Mouse (Mus musculus): ENCODE measurements around the gene Pbxip1.

The Pbxip1 gene

DNA sequence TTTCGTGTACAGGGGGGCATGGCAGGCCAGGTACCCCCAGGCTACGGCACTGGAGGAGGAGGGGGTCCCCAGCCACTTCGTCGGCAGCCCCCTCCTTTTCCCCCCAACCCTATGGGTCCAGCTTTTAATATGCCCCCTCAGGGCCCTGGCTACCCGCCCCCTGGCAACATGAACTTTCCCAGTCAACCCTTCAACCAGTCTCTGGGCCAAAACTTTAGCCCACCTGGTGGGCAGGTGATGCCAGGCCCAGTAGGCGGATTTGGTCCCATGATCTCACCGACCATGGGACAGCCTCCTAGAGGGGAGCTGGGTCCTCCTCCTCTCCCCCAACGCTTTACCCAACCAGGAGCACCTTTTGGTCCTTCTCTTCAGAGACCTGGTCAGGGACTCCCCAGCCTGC lies 3.9 kb upstream of the Pbxip1 start:
- no peak for DNase-seq (ENCODE audit: low read depth, low spot score)

DNA sequence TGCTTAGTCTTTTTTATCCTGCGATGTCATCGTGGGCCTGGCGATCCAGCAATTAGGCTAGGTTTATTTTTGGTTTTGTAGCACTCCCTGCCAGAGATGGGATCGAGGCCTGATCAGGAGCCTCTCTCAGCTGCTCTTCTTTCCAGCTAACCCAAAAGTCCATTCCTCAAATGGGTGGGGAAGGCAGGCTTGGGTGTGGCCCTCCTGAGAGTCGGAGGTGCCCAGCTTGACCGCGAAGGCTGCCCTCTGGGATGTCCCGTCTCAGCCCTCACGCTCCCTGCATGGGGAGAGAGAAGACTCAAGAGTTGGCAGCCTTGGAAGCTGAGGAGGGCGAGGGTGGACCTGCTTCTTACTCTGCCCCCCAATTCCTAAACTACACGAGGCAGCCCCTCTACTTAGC lies 2.0 kb upstream of the Pbxip1 start:
- no peak for DNase-seq (ENCODE audit: low read depth, low spot score)

DNA sequence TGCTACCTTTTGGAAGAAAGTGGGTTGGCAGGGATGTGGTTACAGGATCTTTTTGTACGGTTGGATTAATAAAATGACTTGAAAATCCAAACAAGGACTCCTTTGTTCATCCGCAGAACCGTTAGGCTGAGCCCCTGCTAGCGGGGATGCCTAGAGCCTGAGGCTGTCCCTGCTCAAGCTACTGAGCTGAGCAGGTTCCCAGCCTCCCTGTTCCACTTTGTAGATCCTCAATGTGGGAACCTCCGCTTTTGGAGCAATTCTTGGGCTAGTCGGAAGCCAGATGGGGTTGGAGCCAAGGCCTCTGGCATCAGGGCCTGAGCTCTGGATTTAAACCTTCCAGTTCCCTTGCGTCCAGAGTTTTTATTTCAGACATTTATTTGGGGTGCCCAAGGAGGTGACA lies 1.5 kb upstream of the Pbxip1 start:
- no peak for DNase-seq (ENCODE audit: low read depth, low spot score)

DNA sequence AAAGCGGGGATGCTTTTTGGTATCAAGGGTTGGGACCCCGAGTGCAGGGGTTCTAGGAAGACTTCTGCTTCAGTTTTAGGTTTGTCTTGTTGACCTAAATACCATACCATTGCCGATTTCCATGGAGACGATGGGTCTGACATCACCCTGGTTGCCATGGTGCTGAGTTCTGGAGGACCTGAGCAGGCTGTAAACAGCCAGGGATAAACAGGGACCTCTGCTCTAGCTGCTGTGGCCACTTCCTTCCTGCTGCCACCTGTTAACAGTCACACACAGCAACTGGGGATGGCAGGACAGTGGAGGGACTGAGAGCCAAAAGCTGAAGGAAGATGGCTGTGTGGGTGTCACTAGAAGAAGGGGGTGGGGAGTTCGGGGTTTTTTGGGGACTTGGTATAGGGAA lies 763 bp downstream of the Pbxip1 start:
- DNase-seq (ENCODE audit: low read depth, low spot score) = peak; percentile 49

DNA sequence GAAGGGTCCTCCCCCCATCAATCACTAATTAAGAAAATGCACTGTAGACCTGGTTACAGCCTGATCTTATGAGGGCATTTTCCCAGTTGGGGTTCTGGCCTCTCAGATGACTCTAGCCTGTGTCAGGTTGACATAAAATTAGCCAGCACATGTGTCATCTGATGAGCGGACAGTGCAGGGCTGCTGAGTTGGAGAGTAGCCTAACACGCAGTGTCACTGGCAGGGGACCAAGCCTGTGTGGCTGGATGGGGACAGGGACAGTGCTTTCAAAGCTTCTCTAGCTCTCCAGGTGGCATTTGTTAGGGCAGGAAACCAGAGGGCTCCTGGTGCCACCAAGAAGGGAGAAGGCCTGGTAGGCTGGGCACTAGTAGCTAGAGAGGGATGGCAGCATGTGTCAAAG lies 4.2 kb downstream of the Pbxip1 start:
- DNase-seq (ENCODE audit: low read depth, low spot score) = no peak

DNA sequence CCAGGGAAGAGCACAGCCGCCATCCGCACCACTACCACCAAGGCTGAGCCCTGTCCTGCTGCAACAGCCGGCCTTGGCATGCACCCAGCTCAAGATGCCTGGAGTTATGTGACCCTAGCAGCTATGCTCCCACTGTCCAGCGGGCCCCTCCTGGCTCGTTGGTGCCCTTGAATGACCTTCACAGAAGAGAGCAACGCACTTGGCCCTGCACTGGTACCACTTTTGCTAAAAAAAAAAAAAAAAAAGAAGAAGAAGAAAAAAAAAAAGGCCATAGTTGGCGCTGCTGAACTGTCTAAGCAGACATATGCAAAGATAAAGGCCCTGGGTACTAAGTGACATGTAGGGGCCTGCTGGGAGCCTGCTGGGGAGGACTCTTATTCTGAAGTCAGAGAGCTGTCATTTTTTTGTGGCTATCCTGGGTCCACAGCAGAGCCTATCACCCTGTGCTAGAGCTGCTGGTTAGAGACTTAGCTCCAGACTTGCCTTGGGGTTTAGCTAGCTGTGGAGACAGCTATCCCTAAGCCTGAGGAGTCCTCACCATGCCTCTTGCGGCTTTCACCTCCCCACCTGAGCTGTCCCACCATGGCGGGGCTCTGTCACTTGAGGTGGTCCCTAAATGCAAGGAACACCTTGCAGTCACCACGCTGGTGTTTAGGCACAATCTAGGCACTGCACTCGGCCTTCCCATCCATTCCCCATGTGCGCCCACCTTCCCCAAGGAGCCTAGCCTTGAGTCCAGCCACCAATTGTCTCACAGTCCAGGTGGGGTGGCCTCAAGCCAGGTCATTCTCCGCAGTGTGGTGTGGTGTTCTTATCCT lies 12.4 kb downstream of the Pbxip1 start:
- DNase-seq (ENCODE audit: low read depth, low spot score) = peak; percentile 53

DNA sequence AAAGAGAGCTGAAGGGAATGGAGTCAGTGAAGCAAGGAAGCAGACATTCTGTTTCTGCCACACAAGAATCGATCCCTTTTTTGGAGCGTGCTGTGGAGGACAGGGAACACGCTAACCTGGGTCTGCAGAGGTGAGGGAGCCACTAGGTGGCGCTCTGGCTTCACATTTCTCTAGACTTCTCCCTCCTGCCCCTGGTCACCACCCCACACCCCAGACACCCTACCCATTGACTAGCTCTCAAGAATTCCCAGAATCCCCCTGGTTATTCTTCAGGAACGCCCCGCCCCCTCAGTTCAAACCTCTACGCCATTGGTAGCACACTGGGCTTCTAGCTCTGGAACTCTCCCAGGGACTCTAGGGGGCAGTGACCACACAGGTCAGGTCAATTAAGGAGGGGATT lies 13.0 kb downstream of the Pbxip1 start:
- peak; percentile 97 for DNase-seq (ENCODE audit: low read depth, low spot score)

DNA sequence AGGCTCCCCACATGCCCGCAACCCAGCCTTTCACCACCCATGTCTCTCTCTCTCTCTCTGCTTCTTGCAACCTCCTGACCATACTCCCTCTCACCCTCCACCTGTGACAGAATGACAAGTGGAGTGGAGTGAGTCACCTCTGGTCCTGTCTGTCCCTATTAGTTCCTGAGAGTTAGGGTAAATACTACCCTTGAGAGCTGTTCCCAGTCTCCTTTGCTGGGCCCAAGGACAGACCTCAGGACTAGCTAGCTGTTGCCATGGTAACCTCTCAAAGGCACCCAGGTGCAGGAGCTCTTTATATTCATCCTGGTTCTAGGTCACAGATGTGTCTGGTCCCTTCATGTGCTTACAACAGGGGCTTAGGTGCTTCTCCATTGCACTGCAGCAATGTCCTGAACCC lies 15.4 kb downstream of the Pbxip1 start:
- DNase-seq (ENCODE audit: low read depth, low spot score) = peak; percentile 37

DNA sequence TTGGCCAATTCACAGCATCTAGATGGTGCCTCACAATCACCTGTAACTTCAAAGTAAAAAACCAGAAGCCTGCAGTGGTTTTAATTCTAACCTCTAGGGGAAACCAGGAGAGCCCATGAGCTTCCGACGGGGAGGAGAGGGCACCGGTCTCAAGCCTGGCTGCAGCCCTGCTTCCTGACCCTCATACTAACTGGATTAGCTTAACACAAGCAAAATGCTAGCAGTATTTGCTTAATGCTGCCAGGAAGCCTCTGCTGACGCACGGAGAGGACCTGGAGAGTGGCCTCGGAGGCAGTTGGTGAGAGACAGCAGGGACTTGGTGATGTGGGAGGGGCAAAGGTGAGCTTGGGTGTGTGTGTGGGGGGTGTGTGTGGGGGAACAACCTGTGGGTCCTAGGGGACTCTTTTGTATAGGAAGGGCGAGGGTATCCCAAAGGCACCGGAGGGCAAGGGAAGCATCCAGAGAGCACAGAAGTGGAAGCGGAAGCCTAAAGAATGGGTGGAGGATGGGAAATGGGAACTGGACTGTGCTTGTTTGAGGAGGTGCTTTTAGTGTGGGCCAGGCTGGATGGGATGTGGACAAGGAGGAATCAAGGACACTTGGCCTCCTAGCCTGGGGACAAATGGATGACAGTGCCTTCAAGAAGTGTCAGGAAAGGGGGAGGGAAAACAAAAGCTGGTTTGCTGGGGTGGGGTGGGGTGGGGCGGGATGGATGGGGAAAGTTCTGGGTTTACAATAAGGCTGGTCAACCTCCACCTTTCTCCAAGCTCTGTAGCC lies 18.1 kb downstream of the Pbxip1 start, which contains the start of gene Pmvk:
TSS of gene Pmvk (plus strand) at position 141 of the 777 bp plus-strand sequence.
- DNase-seq (ENCODE audit: low read depth, low spot score) = peak; percentile 84

DNA sequence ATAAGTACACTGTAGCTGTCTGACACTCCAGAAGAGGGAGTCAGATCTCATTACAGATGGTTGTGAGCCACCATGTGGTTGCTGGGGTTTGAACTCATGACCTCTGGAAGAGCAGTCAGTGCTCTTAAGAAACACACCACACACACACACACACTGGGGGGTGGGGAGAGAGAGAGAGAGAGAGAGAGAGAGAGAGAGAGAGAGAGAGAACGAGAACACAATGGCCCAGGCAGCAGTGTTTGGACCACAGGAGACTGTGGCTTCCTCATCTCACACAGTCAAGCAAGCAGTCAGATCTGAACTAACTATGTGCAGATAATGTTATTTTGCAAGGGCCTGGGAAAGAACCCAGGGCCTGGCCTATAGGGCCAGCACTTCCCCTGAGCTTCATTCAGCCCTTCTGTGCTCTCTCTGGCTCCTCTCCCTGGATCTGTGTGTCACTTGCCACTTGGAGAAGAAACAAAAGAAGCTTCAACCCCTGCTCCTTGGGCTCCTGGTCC lies 19.3 kb downstream of the Pbxip1 start:
- no peak for DNase-seq (ENCODE audit: low read depth, low spot score)

DNA sequence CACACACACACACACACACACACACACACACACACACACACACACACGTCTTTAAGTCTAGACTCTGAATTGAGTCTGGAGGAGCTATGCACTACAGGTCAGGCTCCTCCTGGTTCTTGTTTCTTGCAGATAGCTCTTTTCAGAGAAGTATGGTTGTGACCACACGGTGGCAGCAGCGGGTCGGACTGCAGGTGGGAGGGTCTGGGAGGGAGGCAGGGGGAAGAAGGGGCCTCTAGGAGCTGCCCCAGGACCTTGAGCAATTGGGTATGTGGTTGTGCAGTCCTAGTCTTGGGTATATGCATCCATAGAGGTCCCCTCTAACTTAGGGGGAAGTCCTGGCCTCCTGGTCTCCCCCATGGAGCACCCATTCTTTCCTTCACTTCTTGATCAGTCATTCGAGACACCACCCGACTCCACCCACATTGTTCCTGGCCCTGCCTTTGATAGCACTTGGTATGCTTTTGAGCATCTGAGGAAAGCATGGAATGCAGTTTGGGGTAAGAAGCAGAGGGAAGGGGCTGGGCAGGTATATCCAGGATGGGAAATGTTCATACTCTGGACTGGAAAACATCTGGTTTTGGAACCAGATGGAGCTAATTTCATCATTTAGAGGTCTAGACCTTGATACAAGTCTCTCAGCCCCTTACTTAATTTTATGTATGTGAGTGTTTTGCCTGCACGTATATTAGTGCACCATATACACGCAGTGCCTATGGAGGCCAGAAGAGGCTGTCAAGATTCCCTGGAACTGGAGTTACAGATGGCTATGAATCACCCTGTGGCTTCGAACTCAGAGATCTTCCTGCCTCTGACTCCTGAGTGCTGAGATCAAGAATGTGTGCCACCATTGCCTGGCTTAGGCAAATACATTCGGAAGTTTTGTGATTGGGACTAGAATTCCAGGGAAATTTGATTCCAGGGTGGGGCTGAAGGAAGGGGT lies 20.5 kb downstream of the Pbxip1 start:
- DNase-seq (ENCODE audit: low read depth, low spot score) = peak; percentile 92

DNA sequence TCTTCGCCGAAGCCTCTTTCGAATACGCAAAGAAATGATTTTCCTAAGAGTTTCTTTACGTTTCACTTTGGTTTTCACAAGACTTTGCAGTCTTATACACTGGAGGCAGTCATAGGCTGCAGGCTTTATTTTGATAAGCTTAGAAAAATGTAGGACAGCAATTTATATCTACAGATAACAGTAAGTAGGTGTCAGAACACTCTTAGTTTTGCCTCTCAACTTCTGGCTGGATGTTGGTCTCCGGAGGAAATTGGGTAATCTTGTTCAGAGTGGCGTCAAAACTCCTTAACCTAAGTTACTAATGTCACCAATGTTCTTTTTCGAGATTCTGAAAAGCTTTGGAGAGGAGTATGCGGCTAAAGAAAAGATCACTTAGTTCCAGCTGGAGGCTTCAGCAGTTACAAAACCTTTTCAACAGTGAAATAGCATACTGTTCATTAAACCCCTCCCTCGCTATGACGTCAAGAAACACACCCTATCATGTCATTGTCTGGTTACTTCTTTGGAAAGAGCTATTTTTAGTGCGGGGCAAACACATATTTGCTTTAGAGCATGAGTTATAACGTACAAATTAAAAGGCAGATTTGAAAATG lies 22.0 kb downstream of the Pbxip1 start:
- no peak for DNase-seq (ENCODE audit: low read depth, low spot score)

DNA sequence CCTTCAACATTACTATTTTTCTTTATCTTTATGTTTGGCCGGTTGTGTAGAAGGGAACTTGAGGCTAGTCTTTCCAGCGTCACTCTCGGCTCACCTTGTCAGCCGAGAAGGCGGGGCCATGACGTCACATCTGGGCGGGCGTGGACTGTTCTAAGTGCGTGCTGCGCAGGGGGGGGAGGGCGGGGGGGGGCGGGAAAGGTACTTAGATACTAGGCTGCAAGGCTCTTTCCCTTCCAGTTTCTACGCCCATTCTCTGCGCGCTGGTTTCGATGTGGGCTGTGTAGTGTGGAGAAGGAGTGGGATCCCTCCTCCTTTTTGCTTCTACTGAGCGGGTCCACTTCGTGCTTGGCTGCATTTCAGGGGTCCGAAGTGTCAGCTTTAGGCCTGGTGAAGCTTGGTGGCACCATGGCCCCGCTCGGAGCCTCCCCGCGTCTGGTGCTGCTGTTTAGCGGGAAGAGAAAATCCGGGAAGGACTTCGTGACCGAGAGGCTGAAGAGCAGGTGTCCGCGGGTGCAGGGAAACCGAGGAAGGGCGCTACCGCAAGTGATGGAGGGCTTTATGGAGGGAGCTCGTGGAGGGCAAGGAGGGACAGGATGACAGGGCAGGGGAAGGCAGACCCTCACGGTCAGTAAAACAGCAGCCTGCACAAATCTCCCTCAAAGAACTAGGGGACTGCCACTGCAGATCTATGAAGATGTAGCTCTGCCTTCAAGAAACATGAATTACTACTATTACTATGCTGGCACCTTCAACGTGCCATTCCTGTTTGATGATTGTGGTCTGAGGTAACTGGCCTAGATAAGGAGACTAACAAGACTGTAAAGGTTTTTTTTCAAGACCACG lies 22.7 kb downstream of the Pbxip1 start:
- DNase-seq (ENCODE audit: low read depth, low spot score) = peak; percentile 93

DNA sequence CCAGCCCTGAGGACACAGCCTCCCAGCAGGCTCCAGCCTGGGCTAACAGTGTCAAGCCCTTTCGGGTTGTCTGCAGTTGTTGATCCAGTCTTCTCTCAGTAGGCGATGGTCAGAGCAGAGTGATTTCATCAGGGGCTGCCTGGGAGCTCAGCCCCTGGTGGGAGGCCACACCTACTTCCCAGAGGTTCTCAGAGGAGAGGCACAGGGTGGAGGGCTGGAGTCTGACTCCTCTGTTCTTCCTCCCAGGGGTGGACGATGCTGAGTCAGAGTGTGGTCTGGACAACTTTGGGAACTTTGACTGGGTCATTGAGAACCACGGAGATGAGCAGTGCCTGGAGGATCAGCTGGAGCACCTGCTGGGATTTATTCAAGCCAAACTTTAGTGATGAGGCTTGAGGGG lies 31.8 kb downstream of the Pbxip1 start:
- DNase-seq (ENCODE audit: low read depth, low spot score) = peak; percentile 26

DNA sequence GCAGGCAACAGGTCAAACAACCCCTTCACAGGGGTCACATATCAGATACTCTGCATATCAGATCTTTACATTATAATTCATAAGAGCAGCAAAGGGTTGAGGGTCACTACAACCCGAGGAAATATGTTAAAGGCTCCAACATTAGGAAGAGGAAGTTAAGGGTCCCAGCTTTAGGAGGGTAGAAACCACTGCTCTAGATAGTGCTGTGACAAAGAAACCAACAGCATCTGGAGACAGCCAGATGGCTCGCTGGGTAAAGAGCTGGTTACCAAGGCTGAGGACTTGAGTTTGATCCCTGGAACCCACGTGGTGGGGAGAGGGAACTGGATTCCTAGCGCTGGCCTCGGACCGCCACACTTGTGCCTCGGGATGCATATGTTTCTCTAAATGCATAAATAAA lies 35.8 kb downstream of the Pbxip1 start:
- no peak for DNase-seq (ENCODE audit: low read depth, low spot score)

DNA sequence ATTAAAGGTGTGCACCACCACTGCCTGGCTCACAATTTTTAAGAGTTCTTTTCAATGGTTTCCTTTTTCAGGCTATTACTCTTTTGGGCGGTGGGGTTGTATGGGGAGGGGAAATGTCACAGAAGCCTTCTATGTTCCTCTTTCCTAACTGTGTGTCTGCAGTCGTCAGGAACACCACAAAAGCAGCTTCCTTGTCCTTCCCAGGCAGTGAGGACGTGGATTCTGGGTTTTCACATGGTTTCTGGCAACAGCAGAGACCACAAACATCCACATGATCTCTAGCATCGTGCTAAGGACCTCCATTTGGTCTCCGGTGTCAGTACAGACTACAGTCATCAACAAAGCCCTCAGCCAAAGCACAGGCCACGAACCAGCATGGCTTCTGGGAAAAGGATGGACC lies 37.3 kb downstream of the Pbxip1 start:
- no peak for DNase-seq (ENCODE audit: low read depth, low spot score)

DNA sequence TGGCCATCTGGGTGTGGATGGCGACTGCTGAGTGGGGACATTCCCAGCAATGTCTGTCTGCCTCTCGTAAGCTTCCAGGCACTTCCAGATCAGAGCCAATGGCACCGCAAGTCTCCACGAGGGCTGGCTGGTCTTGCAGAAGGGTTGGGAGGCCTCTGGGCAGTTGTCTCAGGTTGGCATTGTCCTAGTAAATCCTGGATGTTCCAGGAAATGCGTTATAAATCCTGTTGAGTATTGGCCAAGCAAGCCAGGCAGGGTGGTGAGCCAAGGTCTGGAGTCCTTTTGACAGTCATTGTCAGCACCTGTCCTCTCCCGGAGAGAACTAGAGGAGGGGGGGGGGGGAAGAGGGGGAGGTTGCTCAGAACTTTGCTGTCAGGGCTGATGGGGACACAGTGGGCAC lies 42.5 kb downstream of the Pbxip1 start:
- no peak for DNase-seq (ENCODE audit: low read depth, low spot score)

DNA sequence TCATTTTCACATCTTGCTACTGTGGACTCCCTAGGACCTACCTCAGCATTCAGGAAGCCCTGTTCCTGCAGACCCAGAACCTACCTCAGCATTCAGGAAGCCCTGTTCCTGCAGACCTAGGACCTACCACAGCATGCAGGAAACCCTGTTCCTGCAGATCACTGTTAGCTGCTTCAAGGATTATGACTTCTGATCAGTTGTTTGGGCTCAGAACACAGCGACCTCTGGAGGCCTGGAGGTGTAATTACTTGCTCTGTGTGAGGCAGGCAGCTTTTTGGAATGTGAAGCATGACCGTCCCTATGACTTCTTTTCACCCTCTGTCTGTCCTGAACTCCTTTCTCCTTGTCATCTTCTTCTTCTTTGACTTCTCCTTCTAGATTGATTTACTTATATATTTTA lies 45.0 kb downstream of the Pbxip1 start:
- peak; percentile 90 for DNase-seq (ENCODE audit: low read depth, low spot score)

DNA sequence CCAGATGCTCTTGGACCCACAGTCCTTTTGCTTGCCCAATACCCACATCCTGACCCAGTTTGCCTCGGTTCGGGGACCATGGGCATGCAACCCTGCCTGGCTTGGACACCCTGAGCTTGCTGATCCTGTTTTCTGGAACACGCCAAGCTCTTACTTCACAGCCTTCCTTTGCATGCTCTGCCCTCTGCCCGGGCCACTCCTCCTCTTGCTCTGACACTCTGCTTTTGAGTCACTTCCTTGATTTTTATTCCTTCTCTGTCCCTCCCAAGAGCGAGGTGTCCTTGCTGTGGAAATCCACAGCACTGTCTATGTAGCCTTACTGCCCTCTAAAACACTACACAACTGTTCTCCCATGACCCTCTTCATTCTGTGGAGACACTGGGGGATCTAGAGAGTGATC lies 45.7 kb downstream of the Pbxip1 start:
- DNase-seq (ENCODE audit: low read depth, low spot score) = no peak

DNA sequence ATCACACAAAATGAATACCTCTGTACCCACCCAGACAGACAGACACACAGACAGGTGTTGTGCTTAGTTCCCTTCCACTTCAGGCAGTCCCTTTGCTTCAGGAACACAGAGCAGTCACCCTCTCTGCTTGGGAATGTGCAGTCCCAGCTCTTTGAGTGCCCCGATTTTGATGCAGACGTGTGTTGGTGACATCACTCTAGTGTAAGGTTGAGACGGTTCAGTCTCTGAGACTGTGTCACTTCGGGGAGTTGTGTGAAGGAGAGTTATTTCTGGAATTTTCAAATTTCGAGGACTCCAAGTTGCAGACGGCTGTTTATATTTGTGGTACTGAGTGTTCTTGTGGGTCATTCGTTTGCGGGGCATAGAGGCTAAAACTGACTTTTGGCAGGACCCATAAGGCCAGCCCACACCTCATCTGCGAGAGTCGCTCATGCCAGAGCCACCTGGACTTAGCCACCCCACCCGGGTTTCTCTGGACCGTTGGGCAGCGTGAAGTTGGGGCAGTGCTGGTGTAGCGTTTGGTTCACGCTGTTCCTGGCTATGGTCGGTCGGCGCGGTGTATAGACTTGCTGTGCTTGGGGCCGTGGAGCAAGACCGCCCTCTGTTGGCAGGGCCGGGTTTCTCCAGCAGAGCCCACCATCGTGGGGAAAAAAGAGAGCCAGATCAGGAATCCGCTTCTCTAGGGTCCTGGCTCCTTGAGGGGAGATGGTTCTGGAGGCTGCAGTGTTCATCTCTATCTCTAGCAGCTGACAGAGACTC lies 48.4 kb downstream of the Pbxip1 start:
- DNase-seq (ENCODE audit: low read depth, low spot score) = peak; percentile 88

Measured in ES-CJ7 (cell line).